Mouse (Mus musculus): ENCODE measurements around the gene Vps51.

Gene Vps51

DNA sequence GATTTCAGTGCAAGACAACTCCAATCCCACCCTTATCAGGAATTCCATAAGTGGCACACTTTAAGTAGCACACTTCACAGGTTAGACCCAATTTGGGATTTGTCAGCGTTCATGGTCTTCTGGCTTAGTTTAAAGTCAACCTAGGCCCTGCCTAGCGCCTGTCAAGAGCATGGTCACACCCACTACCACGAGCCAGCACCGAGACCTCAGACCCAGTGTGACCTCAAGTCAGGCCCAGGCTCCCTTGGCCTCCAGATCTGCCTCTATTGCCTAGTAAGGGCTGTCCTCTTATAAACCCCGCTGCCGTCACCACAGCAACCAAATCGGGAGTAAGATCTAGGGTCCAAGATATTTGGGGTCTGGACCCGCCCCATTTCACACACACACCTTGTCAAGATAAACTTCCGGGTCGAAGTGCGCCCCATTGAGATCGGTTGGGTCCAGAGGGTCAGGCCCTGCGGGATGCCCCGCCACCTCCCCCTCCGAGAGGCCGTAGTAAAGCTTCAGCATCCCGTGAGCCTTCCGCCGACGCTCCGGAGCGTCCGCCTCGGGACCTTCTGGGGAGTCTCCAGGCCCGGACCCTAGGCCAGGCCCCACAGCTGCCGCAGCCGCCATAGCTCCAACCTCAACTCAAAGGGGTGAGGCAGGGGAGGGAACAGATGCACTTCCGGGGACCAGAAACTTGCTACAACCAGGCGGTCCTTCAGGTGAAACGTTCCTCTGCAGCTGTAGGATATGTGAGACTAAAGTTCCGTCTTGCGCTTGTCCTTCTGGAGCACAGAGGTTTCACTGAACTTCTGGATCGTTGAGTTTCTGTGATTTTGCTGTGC lies at the start of gene Vps51:
Gene Vps51, minus strand, starts transcription at position 668 of the 830 bp plus-strand sequence.
- DNase-seq: peak; percentile 88

DNA sequence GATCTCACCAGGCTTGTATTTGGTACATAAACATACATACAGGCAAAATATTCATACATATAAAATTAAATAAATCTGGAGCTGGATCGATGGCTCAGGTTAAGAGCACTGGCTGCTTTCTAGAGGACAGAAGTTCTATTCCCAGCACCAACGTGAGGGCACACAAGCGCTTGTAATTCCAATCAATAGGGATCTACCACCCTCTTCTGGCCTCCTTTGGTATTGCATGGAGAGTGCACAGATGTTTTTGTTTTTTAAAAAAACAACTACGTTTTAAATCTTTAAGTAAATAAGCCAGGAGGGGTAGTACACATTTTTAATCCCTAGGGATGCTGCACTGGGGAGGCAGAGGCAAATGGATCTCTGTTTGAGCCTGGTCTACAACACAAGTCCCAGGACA lies 49.3 kb upstream of the Vps51 start:
- DNase-seq: peak; percentile 46

DNA sequence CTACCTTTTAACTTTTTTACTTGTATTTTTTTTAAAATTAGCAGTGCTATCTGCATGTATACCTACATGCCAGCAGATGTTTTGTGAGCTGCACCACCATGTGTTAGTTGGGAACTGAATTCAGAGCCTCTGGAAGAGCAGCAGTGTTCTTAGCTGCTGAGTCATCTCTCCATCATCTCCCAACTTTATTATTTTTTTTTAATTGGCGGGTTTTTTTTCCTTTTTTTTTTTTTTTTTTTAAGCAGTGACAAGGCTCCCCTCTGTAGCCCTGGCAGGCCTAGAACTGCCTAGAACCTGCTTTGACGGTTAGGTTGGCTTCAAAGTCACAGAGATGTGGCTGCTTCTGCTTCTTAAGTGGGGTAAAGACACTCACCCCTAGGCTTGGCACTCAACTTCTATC lies 47.9 kb upstream of the Vps51 start:
- DNase-seq: no peak

DNA sequence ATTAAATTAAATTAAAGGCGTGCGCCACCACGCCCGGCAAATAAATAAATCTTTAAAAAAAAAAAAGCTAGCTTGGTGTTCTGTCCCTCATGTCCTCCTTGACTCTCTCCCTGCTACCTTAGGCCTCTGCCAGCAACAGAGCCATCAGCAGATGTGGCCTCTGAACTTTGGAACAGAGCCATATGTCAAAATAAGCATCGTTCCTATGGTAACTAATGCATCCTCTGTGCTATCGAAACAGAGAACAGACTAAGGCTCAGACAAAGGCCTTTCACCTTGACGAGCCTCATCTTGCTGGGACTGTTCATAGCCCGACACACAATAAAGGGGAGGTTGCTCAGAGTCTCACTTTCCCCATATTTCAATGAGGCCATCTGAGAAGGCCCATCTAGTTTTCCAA lies 46.3 kb upstream of the Vps51 start:
- no peak for DNase-seq

DNA sequence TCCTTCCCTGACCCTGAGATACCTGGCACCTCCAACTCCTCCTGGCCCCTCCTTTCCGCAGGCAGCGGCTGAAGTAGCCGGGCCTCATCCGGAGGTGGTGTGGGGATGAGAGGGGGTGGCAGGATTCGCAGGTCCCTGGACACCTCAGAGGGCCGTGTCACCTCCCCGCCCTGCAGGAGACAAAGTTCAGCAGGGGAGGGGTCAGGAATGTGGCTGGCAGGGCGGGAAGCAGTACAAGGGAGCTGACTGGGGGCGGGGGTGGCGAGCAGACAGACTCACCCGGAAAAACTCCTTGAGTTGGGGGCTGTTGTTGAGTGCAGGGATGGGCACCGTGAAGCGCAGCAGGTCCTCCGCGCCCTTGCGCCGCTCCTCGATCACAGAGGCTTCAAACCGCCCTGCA lies 44.7 kb upstream of the Vps51 start:
- DNase-seq: no peak

DNA sequence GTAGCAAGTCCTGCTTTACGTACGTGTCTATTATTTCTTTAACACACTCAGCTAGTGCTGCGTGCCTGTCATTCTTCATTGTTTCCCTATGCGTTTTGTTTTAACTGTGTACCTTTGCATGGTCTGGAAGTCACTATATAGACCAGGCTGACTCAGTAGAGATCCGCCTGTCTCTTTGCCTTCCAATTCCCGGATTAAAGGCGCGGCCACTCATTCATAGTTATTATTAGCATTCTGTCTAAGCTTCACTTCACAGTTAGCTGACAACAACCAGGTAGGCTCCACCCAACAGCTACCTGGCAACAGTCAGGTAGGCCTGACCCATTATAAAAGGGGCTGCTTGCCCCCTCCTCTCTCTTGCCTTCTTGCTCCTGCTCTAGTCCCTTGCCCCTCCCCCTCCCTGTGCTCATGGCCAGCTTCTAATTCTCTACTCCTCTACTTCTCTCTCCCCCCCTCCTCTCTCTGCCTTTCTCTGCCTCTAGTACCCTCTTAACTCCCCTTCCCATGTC lies 41.7 kb upstream of the Vps51 start:
- DNase-seq: peak; percentile 70

DNA sequence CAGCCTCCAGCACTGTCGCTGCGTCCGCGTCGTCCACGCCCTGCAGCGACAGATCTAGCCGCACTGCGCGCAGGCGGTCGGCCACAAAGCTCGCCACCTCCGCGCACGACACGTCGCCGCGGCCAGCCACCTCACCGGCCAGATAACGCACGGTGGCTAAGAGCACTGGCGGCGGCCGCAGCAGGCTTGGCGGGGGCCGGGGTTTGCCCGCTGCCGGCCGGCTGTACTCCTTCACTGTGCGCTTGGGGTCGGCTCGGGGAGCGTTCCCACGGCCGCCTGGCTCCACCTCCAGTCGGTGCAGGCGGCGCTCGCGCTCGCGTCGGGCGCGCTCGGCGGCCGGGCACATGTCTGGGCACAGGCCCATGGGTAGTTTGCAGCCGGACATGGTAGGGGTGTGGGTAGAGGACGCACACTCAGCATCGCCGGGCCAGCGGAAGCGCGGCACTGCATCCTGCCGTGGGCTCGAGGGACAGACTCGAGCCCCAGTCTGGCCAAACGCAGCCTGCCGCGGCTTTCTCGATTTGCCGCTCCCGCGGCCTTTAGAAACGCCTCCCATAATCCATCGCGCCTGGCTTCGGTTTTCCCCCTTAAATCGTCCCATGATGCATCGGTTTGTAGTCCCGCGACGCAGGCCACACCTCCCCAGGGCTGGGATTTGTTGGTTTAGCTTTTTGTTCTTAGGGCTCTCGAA lies 41.1 kb upstream of the Vps51 start, which contains the start of gene Sac3d1:
Gene Sac3d1, minus strand, starts transcription at position 665 of the 691 bp plus-strand sequence.
- peak; percentile 88 for DNase-seq

DNA sequence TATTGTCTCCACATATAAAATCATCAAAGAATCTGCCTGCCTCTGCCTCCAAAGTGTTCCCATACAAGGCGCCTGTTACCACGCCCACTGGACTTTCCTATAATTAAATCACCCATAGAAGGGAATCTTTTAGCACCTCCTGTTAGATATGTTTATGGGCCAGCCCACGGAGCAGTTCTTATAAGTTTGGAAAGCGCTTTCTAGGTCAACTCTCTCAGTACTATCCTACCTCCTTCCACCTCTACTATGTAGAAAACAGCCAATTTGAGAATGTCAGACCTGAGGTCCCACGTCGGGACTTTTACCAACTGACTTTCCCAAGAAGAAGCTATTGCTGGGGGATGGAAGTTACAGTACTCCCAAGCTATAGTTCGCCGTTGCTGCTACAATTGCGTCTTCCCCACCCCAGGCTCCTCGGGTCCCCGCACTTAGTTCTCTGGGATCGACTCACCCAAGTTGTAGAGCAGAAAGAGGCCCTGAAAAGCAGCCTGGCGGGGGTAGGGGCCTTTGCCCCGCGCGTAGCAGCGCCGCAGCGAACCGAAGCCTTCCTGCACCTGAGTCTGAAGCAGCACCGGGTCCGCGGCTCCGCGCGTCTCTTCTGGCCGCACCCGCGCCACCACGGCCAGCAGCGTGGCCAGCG lies 40.4 kb upstream of the Vps51 start:
- no peak for DNase-seq

DNA sequence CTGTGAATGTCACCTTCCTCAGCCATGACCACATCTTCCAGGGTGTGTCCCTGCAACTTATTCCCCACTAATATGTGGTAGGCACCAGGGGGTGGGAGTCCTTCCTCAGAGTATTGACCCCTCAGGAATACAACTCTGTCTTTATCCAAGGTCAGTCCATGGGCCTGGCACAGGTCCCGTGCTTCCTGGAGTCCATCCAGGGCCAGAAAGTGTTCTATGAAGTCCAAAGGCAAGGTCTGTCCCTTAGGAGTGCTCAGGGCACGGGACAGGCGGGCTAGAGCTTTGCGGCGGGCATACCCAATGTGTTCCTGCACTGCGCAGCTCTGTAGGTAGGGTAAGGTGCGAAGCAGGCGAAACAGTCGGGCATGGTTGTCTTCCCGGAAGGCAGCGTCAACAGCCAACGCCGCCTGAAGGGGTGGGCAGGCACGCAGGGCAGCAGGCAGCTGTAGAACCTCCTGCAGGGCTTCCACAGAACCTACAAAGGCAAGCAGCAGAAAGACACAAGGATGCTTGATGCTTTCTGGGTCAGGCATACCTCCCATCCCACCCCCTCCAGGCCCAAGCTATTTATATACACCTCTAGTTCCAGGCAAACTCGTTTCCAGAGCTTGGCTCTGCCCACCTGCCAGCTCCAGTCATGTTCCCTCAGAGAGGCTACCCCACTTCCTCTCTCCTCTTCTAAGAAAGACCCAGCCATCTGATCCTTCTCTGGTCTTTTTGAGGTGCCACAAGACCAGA lies 39.3 kb upstream of the Vps51 start:
- peak; percentile 54 for DNase-seq

DNA sequence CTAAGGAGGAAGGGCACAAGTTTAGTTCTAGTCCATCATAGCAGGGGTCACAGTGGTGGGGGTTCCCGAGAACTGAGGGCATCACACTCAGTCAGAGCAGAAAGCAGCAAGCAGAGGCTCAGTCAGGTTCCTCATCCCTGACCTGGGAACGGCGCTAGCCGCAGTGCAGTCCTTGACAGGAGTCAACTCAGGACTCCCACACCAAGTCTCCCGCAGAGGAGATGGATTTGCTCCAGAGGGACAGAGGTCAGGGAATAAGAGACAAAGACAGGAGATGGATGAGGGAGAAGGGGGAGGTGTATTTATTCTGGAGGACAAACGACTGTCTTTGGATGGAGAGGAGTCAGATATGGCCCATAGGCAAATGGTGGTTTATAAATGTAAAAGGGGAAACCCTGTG lies 36.1 kb upstream of the Vps51 start:
- no peak for DNase-seq

DNA sequence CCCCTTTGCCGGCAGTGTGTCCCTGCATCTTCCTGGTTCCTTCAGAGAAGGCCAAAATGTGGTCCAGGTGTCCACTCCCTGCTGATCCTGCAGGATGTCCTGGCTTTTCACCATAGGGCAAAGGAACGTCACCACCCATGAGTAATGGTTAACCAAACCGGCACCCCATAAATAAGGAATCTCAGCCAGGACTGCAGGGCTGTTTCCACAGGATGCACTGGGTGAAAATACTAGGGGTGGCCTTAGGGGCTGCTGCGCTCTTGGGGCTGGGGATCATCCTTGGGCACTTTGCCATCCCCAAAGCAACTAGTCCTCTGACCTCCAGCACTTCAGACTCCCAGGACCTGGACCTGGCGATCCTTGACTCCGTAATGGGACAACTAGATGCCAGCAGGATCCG lies 28.6 kb upstream of the Vps51 start, which contains the start of gene Naaladl1:
Gene Naaladl1, plus strand, starts transcription at position 197 of the 400 bp plus-strand sequence.
- no peak for DNase-seq

DNA sequence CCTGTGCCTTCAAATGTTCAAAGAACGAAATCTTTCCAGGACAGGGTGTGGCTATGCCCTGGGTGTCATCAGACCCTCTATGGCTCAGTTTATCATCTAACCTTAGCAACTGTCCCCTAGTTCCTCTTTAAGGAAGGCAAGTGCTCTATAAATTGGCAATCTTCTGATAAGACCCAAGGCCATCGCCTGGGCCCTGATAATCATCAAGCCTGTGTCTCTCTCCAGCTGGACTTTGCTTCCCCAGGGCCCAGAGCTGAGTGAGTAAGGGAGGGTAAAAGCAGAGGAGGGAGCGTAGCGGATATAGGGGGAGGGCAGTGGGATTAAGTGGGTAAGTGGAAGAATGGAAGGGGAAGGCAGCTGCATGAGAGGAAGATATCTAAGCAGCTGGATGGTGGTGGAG lies 27.4 kb upstream of the Vps51 start:
- no peak for DNase-seq

DNA sequence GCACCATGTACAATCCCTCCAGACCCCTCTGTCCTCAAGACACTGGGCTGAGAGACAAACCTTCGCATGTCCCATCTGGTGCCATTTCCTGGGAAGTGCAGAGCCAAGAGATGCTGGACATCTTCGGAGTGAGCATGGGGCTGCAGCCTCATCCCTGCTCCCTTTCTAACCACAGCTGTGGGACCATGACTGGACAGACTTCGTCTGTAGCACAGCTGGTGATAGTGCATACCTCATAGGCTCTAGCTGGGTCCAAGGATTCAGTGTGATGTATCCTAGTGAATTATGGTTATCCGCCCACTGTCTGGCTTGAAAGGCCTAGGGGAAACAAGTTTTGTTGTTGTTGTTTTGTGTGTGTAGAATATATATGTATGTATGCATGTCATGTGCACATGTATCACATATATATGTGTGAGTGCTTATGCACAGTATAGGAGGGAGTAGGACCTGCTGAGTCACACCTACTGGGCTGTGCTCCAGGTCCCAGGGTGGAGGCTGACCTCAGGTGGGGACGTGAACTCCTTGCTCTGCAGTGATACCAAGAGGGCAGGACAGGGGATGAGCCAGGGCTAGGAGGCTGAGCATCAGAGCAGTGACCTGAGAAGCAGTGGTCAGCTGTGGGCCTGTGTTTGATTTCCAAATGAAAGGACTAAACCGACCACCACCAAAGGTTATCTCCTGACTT lies 25.3 kb upstream of the Vps51 start:
- DNase-seq: no peak

DNA sequence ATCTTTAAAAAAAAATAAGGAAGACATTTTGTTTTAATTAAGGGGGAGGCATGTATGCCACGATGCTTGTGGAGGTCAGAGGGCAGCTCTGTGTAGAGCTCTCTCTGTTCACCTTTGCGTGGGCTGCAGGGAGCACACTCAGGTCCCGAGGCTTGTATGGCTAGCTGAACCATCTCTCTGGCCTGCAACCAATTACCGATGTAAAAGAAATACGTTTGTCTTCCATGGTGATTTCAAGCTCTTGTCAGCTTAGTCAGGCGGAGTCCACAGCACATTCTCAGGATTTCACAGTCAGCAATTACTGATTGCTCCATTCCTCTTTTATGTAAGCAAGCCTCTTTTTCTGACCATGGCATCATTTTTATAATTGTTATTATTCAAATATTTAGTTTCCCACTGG lies 24.2 kb upstream of the Vps51 start:
- DNase-seq: no peak

DNA sequence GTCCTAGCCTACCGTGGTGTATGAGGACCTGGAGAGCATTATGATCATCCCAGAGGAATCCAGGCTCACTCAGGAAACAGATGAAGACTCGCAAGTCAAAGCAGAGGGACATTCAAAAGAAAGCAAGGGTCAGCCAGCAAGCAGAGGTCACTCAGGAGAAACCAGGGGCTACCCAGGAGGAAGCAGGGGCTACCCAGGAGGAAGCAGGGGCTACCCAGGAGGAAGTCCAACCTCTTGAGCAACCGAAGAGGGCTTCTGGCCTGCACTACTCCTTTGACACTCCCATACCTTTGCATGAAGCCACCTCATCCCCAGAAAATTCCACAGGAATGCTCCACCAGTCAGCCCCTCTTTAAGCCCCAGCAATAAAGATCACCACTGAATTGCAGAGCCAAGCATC lies 20.8 kb upstream of the Vps51 start:
- DNase-seq: no peak

DNA sequence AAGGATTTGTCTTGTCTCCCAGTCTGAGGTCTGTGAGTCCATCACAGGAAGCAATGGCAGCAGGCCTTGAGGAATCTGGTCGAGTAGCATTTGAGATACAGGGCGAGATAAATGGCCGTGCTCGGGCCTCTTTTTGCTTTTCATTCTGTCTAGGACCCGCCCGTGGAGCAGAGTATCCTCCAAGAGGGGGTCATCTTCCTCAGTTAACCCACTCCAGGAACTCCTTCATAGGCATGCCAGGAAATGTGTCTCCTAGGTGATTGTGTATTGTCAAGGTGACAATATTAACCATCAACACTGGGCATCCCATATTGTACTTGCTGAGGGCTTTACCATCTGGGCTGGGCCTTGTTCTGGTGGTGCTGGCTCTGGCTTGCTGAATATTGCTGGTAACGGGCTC lies 17.1 kb upstream of the Vps51 start, which contains the start of gene AC131692.1:
Gene AC131692.1, plus strand, starts transcription at position 301 of the 400 bp plus-strand sequence.
- no peak for DNase-seq

DNA sequence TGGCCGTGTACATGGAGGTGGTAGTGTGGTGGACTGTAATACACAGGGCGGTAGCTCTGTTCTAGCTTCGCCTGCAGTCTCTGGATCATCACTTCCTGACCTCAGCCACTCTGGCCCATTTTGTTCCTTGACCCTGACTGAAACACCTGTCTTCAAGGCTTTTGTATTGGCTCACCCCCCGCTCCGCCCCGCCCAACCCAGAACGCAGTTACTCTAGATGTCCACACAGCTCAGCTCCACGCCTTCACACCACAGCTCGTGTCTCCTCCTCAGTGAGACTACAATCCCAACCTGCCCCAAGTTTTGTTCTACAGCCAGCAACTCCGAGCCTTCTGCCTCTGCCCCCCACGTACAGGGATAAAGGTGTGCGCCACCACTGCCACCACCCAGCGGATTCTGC lies 11.8 kb upstream of the Vps51 start:
- no peak for DNase-seq

DNA sequence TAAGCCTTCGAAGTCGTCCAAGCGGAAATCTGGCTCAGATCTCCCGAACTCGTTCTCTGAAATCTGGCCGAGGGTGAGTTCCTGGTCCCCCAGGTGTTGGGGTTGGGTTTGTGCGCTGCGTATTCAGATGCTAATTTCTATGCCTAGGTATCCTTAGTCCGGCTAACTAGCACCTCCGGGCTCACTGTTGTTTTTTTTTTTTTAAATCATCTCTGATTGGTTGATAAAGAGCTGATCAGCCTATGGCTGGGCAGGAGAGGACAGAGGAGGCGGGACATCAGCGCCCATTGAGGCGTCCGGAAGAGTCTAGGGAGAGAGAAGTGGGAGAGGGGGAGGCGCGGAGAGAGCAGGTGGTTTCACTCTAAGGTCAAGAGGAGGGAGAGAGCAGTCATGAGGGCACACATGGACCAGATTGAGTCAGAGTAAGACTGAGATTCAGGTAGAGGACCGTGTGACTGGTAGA lies 8.4 kb upstream of the Vps51 start:
- DNase-seq: no peak

DNA sequence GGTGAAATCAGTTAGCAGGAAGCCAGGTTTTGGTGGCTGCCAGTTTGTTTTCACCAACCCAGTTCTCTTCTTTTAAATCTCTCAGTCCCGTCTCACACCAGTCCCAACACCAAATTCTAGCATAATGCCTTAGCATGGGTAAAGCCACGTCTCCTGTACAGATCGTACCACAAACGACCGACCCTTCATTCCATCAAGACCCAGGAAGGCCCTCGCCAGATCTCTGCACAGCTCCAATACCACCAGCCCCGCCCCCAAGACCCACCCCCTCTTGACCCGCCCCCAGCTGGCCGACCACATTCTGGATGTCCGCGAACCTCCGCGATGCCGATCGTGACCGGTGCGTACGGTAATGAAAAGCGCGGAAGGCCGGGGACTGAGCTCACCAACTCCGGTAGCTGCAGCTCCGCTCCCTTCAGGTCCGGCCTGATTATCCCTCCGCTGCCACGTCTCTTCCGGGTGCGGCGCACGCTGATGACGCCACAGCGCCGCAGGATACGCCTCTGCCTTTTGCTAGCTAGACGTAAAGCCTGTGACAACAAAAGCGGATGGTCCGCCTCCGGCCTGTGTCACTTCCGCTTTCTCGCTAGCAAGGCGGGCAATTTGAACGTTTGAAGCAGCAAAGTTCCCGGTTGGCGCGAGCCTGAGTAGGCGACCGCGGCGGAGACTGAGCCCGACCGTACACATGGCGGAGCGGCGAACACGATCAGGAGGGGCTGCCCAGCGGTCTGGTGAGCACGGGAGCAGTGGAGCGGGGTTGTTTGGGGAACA lies 7.6 kb upstream of the Vps51 start, which contains the start of the genes Zfpl1 and Cdca5:
Gene Zfpl1, minus strand, starts transcription at position 479 of the 771 bp plus-strand sequence.
Gene Cdca5, plus strand, starts transcription at position 506 of the 771 bp plus-strand sequence.
- peak; percentile 98 for DNase-seq

DNA sequence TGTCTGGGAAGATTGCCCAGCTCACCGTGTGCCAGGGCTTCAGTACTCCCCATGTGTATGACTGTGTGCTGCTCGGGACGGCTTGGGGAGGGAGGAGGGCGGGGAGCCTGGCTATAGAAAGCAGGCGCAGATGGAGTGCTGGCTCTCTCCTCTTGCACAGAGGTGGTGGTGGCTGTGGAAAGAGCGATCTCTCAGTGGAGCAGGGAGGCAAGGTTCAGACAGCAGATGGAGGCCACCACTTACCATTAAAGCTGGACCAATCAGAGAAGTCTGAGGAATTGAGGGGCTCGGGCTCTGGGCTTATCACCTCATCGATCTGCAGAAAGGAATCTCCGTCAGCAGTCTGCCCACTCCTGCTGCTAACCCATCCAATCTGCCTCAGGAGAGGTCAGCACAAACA lies 5.1 kb upstream of the Vps51 start, which contains the start of gene Gm28374:
Gene Gm28374, minus strand, starts transcription at position 101 of the 400 bp plus-strand sequence.
- DNase-seq: no peak

DNA sequence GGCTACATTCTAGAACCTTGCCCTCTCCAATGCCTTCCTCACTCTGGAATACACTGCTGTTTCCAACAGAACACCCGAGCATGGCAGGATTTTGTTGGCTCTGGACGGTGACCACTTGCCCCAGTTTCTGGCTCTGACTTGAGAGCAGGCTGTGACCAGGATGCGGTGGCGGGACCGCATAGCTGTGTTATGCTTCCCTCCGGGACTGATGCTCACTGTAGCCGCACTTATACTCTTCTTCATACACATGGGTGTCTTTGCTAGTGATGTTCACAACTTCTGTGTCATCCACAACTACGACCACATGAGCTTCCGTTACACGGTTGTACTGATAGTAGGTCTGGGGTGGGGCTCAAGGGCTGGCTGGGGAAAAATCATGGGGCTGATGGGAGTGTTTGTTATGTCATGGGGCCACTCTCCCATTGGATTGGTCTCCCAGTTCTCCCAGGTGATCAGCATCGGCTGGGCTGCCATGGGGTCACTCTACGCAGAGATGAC lies 3.0 kb upstream of the Vps51 start, which contains the start of gene Tmem262:
Gene Tmem262, plus strand, starts transcription at position 51 of the 498 bp plus-strand sequence.
- DNase-seq: peak; percentile 19

Measured in cerebellum, adult 9-11 months (tissue).